Mouse (Mus musculus): ENCODE data around the gene Ppm1a. TPM values are rescaled to one million over a fixed set of nuclear protein-coding genes. Genes with fewer than 3 reads are reported as not detected.
A peak's percentile ranks its signal among the peaks of the same experiment; 100 is the strongest.

Gene Ppm1a
- 131 TPM for polyA plus RNA-seq (2021)

- DNase-seq (ENCODE audit: low read depth, low spot score) = no peak
- ATAC-seq = no peak
- ChIA-PET CTCF (no interaction called here), POLR2A (no interaction called here)
- no peaks in the 10 kb centered on the region for H3K27me3 ChIP-seq
- no peak for TF ChIP-seq CTCF (IDR thresholded peaks at IDR 0.05)
- in situ Hi-C loops (cut with MboI; ENCODE audit: low pct_unique_long_range_greater_than_20kb) = no loop called here
Observed at GRCm38 (mm10) chr12:72757086-72757485, at the start of gene Ppm1a. Gene Ppm1a (plus strand): TSS chr12:72757455.

GRCm38 (mm10) chr12:72709981-72710380 lies 47.3 kb upstream of the Ppm1a start:
- DNase-seq (ENCODE audit: low read depth, low spot score) = no peak
- peaks cover 8% of the 10 kb centered on the region for H3K27me3 ChIP-seq
- no peak for TF ChIP-seq CTCF (IDR thresholded peaks at IDR 0.05)
- in situ Hi-C loops (cut with MboI; ENCODE audit: low pct_unique_long_range_greater_than_20kb) = no loop called here
- CTCF ChIA-PET = interaction anchor here (1.7 kb wide), 1 partner anchor 9 kb away, joined by 4 read pairs; no protein-coding TSS in a partner anchor
- POLR2A ChIA-PET = no interaction called here
- ATAC-seq = no peak

DNA sequence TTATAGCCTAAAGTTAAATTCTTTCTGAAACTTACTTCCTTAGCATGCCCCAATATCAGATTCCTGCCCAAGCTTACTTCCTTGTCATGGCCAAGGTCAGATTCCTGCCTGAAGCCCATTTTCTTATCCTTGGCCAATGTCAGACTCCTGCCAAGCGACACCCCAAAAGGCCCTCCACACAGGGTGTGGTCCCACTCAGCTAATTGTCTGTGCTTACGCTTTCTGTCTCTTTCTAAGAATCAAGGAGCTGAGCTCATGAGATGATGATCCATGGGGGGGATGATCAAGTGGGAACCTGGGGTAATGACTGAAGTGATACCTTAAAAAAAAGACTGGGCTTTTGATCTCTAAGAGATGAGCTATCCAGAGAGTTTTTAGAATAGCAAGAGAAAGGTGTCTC lies 42.4 kb upstream of the Ppm1a start:
- ATAC-seq = no peak
- ChIA-PET CTCF (no interaction called here), POLR2A (no interaction called here)
- H3K27me3 ChIP-seq = peaks cover 5% of the 10 kb centered on the region
- in situ Hi-C loops (cut with MboI; ENCODE audit: low pct_unique_long_range_greater_than_20kb) = no loop called here
- no peak for DNase-seq (ENCODE audit: low read depth, low spot score)
- no peak for TF ChIP-seq CTCF (IDR thresholded peaks at IDR 0.05)

- in situ Hi-C loops (cut with MboI; ENCODE audit: low pct_unique_long_range_greater_than_20kb) = no loop called here
- ChIA-PET CTCF (no interaction called here), POLR2A (no interaction called here)
- ATAC-seq (no peak), DNase-seq (ENCODE audit: low read depth, low spot score) (no peak)
- H3K27me3 ChIP-seq = peaks cover 5% of the 10 kb centered on the region
- no peak for TF ChIP-seq CTCF (IDR thresholded peaks at IDR 0.05)
Observed at GRCm38 (mm10) chr12:72715846-72716245, 41.4 kb upstream of the Ppm1a start.

DNA sequence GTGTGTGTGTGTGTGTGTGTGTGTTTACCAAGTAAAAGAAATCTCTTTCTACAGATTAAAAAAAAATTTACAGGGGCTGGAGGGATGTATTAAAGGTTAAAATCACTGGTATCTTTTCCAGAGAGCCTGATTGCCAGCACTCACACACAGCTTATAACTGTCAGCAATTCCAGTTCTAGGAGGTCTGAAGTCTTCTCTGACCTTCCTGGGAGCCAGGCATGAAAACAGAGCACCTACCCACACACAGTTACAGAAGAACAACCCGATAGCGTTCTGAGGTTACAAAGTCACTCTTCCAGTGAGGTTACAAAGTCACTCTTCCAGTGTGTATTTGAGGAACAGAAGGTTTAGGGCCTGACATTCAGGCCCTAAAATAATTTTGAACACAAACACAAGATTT lies 38.2 kb upstream of the Ppm1a start:
- ATAC-seq (no peak), DNase-seq (ENCODE audit: low read depth, low spot score) (no peak)
- in situ Hi-C loops (cut with MboI; ENCODE audit: low pct_unique_long_range_greater_than_20kb) = no loop called here
- TF ChIP-seq CTCF (IDR thresholded peaks at IDR 0.05) = no peak
- ChIA-PET CTCF (interaction anchor here (1.6 kb wide), 1 partner anchor 9 kb away, joined by 4 read pairs; no protein-coding TSS in a partner anchor), POLR2A (interaction anchor here (0.6 kb wide), 1 partner anchor 22 kb away, joined by 3 read pairs; no protein-coding TSS in a partner anchor)
- no peaks in the 10 kb centered on the region for H3K27me3 ChIP-seq

GRCm38 (mm10) chr12:72719452-72720087 lies 37.7 kb upstream of the Ppm1a start:
- DNase-seq (ENCODE audit: low read depth, low spot score) (no peak), ATAC-seq (no peak)
- in situ Hi-C loops (cut with MboI; ENCODE audit: low pct_unique_long_range_greater_than_20kb) = no loop called here
- no peaks in the 10 kb centered on the region for H3K27me3 ChIP-seq
- no peak for TF ChIP-seq CTCF (IDR thresholded peaks at IDR 0.05)
- POLR2A ChIA-PET = no interaction called here
- CTCF ChIA-PET = interaction anchor here (1.6 kb wide), 1 partner anchor 9 kb away, joined by 4 read pairs; no protein-coding TSS in a partner anchor

DNA sequence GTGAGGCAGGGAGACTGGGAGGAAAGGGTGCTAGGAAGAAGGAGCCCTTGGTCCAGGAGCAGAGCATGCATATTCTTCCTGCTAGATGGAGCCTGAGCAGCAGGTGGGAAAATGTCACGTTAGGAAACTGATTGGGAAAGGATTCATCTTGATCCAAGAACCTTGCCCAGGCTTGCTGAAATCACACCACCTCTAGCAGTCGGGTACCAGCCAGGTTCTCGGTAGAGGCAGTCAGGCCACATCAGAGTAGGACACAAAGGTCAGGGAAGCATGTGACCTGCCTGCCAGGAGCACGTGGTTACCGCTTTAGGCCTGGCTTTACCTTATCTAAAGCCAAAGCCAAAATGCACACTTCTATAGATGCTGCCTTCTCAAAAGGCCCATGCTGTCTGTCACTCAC lies 35.5 kb upstream of the Ppm1a start:
- in situ Hi-C loops (cut with MboI; ENCODE audit: low pct_unique_long_range_greater_than_20kb) = no loop called here
- no peak for TF ChIP-seq CTCF (IDR thresholded peaks at IDR 0.05)
- DNase-seq (ENCODE audit: low read depth, low spot score) = no peak
- ChIA-PET POLR2A (no interaction called here), CTCF (no interaction called here)
- H3K27me3 ChIP-seq = no peaks in the 10 kb centered on the region
- no peak for ATAC-seq

DNA sequence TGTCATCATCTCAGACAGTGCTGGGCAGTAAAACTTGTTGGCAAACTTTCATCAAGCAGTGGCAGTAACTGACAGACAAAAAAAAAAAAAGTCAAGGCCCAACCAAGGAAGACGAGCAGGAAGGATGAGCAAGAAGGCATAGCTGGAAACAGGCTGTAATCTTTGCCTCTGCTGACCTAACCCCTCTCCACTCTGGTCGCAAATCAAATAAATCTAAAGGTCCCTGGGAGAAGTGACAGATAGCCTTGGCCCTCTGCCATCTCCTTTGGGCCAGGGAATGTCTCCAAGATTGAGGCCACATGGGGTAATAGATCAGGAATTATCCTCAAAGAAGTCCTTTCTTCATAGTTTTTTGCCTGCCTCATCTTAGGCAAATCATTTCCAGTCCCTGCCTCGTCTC lies 33.3 kb upstream of the Ppm1a start:
- in situ Hi-C loops (cut with MboI; ENCODE audit: low pct_unique_long_range_greater_than_20kb) = no loop called here
- no peaks in the 10 kb centered on the region for H3K27me3 ChIP-seq
- CTCF ChIA-PET = no interaction called here
- no peak for TF ChIP-seq CTCF (IDR thresholded peaks at IDR 0.05)
- POLR2A ChIA-PET = no interaction called here
- no peak for ATAC-seq
- no peak for DNase-seq (ENCODE audit: low read depth, low spot score)

DNA sequence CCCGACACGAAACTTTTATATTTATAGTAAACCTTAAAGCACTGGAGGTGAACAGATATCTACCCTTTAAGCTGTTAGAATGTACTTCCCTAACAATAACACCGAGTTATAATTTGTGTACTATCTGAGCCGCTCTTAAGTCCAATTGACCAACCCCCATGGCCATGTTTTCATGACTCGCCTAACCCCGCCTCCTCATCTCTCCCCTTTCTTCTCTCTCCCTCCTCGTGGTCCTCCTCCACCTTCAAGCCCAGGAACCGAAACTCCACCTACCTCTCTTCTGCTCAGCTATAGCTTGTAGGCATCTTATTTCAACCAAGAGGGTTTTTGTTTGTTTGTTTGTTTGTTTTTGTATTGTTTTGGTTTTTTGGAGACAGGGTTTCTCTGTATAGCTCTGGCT lies 30.2 kb upstream of the Ppm1a start:
- DNase-seq (ENCODE audit: low read depth, low spot score) (no peak), ATAC-seq (no peak)
- CTCF ChIA-PET = no interaction called here
- H3K27me3 ChIP-seq = no peaks in the 10 kb centered on the region
- POLR2A ChIA-PET = no interaction called here
- TF ChIP-seq CTCF (IDR thresholded peaks at IDR 0.05) = no peak
- in situ Hi-C loops (cut with MboI; ENCODE audit: low pct_unique_long_range_greater_than_20kb) = no loop called here

GRCm38 (mm10) chr12:72727611-72728010 lies 29.6 kb upstream of the Ppm1a start:
- ChIA-PET POLR2A (no interaction called here), CTCF (no interaction called here)
- ATAC-seq (no peak), DNase-seq (ENCODE audit: low read depth, low spot score) (no peak)
- in situ Hi-C loops (cut with MboI; ENCODE audit: low pct_unique_long_range_greater_than_20kb) = no loop called here
- TF ChIP-seq CTCF (IDR thresholded peaks at IDR 0.05) = no peak
- no peaks in the 10 kb centered on the region for H3K27me3 ChIP-seq

GRCm38 (mm10) chr12:72734112-72734511 lies 23.1 kb upstream of the Ppm1a start:
- ChIA-PET POLR2A (no interaction called here), CTCF (no interaction called here)
- no peak for DNase-seq (ENCODE audit: low read depth, low spot score)
- H3K27me3 ChIP-seq = no peaks in the 10 kb centered on the region
- no peak for TF ChIP-seq CTCF (IDR thresholded peaks at IDR 0.05)
- in situ Hi-C loops (cut with MboI; ENCODE audit: low pct_unique_long_range_greater_than_20kb) = no loop called here
- no peak for ATAC-seq

DNA sequence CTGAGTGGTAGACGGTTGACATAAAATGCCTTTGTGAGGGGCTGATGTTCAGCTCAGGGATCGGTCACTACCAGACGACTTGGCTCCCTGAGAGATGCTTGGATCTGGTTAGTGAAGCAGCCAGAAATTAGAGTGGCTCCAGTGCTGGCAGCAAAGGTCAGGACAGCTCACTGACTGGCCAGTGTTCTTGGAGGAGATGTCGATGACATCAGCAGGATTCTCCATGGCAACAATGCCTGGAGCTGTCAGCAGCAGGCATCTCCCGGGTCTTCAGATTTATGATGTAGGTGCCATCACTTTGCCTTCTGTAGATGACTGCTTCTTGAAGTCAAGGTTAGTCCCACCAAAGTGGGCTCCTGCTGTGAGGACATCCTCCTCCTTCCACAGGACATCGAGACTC lies 16.1 kb upstream of the Ppm1a start:
- H3K27me3 ChIP-seq = no peaks in the 10 kb centered on the region
- DNase-seq (ENCODE audit: low read depth, low spot score) (no peak), ATAC-seq (peak; percentile 26)
- POLR2A ChIA-PET = no interaction called here
- in situ Hi-C loops (cut with MboI; ENCODE audit: low pct_unique_long_range_greater_than_20kb) = no loop called here
- CTCF ChIA-PET = no interaction called here
- TF ChIP-seq CTCF (IDR thresholded peaks at IDR 0.05) = no peak
